Mouse (Mus musculus): ENCODE results near the gene Rasef.

GRCm38 (mm10) chr4:73790260-73791185 lies at the start of gene Rasef:
- TF ChIP-seq CTCF (IDR thresholded peaks at IDR 0.05) (no peak), EP300 (IDR thresholded peaks at IDR 0.05) (no peak)
